Mouse (Mus musculus) E14TG2a.4 (cell line): ENCODE measurements around the gene Nup160.

ENCODE experiments used
- CTCF ChIP-seq: conservative IDR thresholded peaks from 2 replicates; pipeline ENCODE4 v1.5.1; 2014; ENCODE audit warnings: low read length
- NANOG ChIP-seq: IDR thresholded peaks from 2 replicates; pipeline ENCODE4 v1.6.1; 2014; ENCODE audit warnings: borderline replicate concordance, low read length, mixed read lengths
- POU5F1 ChIP-seq: IDR thresholded peaks from 2 replicates; pipeline ENCODE4 v1.6.1; 2014; ENCODE audit warnings: low read length, borderline replicate concordance

- TF ChIP-seq POU5F1 (no peak), CTCF (no peak), NANOG (no peak)
Measured at GRCm38 (mm10) chr2:90765123-90765522, 88.1 kb downstream of the Nup160 start.
